Mouse (Mus musculus) large intestine, adult 2 months (tissue): ENCODE measurements around the gene Srf. TPM values are rescaled to one million over a fixed set of nuclear protein-coding genes. Genes with fewer than 3 reads are reported as not detected.

Source experiments
- DNase-seq: peaks from one replicate; pipeline ENCODE4 v3.0.0-alpha.2; 2012; ENCODE audit warnings: low read depth, low spot score
- WGBS: fragments of 180-500 bp; shearing (Covaris S2); methylation state at CpG from one replicate; pipeline ENCODE4 v1.1.7; 2018; 5-methylcytosine and 5-hydroxymethylcytosine counted together
- polyA plus RNA-seq: library from polyadenylated mRNA; depleted of rRNA; stranded (reverse); fragments of >200 nt; gene quantifications from 2 replicates; pipeline ENCODE4 v1.2.3, GENCODE M21; 2012; rRNA removed

Gene Srf
- 120 and 129 TPM in 2 replicates for polyA plus RNA-seq

DNA sequence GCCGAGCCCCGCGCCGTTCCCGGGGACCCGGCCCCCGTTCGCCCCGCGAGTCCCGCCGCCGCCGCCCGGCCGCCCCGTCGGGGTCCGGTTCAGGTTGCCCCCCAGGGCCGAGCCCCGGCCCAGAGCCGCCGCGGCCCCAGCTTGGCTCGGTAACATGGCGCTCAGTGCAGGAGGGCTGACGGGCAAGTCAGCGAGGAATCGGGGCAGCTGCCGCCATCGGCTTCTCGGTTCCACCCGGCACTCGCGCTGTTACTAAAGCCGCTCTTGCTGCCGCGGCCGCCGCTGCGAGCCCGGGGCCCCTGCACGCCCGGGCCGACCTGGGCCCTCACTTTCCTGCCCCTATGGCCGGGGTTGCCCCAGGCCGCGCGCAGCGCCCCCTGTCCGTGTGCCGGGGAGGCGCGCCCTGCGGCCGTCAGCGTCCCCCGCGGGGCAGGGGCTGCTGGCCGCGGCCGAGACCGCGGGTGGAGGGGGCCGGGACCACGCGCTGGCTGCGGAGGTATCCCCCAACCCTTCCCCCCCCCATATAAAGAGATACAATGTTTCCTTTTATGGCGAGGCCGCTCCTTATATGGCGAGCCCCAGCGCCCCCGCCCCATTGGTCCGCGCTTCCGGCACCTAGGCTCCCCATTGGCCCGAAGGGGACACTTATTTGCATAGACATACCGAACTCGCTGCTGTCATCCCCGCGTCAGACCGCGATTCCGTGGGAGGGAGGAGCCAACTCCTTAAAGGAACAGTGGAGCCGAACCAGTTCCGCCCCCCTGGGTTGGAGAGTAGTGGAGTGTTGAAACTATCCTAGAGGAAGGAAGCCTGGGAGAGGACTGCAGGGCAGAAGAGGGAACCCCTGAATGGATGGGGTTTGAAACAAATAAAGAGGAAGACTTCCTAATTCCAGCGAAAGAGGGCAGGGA, at the start of gene Srf:
Gene Srf (minus strand): TSS at position 503 of the 911 bp plus-strand sequence.
- WGBS = 1% methylated on average over 86 of the region's 87 CpGs
- peak; percentile 94 for DNase-seq

DNA sequence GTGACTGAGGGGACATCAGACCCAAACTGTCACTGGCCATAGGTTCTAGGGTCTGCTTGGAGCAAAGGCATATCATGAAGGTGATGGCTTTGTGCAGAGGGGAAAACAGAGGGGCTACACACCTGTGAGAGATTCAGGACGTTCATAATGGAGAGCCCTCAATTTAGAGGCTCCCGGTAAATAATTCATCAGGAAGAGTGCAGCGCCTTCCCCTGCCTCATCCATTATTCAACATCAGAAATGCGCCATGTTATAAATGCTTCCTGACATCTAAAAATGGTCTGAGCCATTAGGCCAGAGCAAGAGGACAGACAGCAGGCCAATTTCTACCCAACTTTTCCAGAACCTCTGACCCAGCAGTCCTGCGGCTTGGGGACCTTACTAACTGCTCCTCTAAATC, 49.2 kb upstream of the Srf start:
- 85% methylated on average over 5 of the region's 5 CpGs for WGBS
- no peak for DNase-seq

DNA sequence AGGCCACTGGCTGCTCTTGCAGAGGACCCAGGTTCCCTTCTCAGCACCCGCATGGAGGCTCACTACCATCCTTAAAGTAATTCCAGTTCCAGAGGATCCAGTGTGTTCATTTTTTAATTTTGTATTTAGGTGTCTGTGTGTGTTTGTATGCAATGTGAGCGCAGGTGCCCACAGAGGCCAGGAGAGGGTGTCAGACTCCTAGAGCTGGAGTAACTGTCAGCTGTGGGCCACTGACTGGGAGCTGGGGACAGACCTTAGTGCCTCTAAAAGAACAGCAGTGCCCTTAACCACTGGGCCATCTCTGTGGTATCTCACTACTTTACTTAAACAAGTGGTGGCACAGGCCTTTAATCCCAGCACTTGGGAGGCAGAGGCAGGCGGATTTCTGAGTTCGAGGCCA, 47.3 kb upstream of the Srf start:
- WGBS = 93% methylated on average over 4 of the region's 4 CpGs
- DNase-seq = no peak

DNA sequence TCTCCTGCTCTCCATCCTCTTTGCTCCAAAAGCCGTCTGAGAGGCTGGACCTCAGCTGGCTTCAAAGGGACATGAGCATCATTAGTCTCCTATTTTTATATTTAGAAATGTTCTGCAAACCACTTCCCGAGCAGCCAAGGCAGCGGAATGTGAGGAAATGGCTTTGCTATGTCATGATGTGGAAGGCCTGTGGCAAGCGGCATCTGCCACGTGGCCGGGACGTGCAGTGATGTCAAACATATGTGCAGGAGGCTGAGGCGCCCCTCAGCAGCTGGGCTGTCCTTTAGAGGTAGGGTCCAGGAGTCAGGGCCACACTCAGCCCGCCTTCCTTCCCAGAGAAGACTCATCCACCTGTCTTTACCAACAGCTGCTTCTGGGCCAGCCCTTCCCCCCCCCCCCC, 46.2 kb upstream of the Srf start:
- 62% methylated on average over 9 of the region's 9 CpGs for WGBS
- DNase-seq = no peak

DNA sequence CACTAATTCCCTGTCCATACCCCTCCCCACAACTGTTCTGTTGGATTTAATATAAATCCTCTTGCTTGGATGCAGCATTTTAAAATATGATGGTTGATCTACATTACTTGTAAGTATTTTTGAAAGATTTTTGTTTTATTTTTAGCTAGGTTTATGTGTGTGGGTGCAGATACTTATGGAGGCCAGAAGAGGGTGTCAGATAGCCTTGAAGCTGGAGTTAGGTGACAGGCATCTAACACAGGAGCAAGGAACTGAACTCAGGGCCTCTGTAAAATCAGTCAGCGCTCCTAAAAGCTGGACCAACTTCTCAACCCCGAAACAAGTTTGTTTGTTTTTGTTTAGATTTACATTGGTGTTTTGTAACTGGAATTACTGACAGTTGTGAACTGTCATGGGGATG, 44.6 kb upstream of the Srf start:
- DNase-seq = no peak
- 89% methylated on average over 2 of the region's 2 CpGs for WGBS

DNA sequence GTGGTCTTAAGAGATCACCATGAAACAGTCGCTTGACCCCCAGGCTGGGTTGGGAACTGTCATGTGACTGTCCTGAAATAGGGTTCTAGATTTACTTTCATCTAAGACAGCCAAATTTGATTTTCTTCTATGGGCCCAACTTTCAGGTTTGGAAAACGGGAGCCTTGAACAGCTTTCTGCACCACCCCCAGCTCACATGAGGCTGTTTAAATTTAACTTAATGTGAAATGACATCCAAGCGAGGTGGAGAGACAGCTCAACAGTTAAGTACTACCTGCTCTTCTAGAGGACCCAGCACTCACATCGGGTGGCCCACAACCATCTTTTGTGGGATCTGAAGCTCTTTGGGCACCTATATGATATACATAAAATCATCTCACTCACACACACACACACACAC, 43.0 kb upstream of the Srf start:
- 81% methylated on average over 4 of the region's 4 CpGs for WGBS
- no peak for DNase-seq

DNA sequence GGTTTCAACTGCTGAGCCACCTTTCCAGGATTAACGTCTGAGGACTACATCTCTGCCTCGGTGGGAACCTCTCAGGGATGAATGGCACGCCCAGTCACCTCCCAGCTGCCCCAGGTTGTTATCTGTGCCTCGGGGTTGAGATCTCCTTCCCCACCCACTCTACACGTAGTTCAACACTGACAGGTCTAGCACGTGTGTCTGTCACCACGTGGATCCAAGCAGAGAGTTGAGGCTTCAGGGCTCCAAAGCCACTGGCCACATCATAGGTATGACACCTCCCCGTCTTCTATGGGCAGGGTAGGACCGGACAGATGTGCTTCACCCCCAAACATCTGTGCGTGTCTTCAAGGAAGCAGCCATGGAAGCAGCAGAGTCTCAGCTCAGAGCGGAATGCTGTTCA, 42.0 kb upstream of the Srf start:
- DNase-seq = no peak
- WGBS = 69% methylated on average over 11 of the region's 11 CpGs

DNA sequence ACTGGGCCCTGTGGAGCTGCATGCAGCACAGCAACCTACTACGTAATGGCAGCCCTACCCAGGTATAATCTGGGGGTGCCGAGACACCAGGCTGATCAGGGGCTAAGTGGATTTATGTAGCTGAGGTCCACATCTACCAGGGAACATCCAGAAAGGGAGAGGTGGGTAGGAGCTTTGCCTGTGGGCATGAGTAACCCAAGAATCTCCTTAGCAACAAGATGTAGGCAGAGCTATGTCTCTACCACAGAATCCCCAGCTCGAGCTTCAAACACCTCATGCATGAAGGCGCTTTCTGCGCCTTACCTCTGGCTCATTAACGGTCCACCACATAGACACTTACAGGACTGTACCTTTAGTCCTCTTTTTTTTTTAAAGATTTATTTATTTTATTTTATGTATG, 39.4 kb upstream of the Srf start:
- DNase-seq = no peak
- 89% methylated on average over 6 of the region's 6 CpGs for WGBS

DNA sequence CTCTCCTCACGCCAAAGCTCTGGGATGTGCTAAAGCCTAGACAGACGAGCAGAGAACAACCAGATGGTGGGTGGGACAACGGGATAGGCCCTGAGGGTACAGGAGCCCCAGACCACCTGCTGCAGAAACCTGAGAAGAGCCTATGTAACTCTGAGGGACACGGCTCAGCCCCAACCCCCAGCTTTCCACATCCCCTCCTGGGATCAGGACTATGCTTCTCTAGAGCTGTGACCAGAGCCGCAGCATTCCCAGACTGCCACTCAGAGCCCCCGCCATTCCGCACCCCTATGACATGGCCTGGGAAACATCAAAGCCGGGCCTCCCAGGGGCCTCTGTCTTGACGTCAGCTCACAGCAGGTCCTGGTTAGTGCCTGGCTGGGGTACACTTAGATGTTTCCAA, 38.6 kb upstream of the Srf start:
- no peak for DNase-seq
- 78% methylated on average over 9 of the region's 9 CpGs for WGBS

DNA sequence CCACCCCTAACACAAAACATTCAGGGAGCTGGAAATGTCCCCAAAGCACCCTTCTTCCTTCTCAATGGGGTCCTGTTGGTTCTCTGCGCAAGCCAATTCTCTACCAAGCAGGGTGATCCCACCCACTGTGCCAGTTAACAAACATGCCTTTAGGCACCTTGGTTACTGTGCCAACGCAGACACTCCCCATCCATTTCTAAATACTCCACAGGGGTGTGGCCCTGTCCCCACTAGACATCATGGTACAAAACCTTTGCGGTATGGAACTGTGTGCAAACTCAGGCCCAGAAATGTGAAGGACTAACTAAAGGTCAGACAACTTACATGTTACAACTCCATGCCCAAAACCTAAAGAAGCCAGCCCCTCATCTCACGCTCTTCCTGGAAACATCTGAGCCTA, 37.1 kb upstream of the Srf start:
- DNase-seq = no peak
- WGBS = 45% methylated on average over 4 of the region's 4 CpGs

DNA sequence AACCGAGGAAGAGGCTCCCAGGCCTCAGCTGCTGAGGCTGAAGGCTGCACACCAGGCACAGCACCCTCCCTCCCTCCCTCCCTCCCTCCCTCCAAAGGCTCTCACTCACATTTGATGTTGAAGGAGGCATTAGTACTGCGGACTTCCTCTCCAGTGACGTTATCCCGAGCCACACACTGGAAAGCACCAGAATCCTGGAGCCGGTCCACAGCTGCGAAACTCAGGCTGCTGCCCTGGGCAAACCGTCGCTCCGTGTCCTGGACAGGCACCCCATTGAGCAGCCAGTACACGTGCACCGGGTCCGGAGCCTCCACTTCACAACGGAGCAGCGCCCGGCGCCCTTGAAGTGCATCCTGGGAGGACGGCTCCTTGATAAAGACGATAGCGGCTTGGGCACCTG, 35.4 kb upstream of the Srf start:
- DNase-seq = no peak
- 75% methylated on average over 19 of the region's 19 CpGs for WGBS

DNA sequence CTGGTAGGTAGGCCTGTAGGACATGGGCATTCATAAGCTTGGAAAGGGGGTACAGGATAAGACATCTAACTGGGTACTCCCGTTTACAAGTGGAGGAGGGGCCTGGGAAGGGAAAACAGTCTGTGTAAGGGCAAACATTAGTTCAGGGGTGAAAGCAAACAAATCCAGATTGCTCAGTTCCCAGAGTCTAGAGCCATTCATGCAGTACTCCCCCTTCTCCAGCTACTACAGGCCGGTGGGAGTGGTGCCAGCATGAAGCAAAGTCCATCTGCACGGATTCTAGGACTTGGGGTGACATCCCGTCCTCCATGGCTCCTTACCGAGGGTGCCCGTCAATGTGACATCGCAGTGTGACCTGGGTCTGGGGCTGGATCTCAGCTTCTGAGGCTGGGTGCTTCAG, 34.5 kb upstream of the Srf start:
- no peak for DNase-seq

DNA sequence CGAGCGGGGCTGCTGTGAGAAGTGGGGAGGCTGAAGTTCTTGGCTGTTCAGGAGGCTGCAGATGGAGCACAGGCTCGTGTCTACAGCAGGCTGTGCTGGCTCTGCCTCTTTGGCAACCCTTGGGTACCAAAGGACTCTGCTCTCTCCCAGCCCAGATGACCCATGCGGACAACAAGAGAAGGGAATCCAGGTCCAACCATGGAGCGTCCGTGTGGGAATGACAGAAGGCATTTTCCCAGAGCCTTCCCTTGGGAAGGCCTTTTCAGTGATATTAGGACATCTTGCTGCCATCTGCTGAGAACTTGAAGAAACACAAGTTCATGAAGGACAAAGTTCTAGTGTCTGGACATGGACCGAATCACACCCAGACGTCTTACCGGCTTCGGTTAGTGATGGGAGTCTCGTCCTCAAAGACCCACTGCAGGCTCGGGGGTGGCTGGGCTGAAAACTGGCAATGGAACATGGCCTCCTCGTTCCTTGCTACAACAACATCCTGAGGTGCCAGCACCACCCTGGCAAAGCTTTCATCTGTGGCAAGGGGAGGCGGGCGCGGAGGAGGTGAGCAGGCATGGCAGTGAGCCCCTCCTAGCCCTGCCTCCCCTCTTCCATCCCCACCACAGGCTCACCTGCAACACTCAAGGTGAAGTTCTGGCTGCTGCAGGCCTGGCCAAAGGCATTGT, 33.8 kb upstream of the Srf start:
- no peak for DNase-seq
- 84% methylated on average over 16 of the region's 16 CpGs for WGBS

More for the DNA sequence above, 34.5 kb upstream of the Srf start:
- WGBS = 41% methylated on average over 7 of the region's 7 CpGs

DNA sequence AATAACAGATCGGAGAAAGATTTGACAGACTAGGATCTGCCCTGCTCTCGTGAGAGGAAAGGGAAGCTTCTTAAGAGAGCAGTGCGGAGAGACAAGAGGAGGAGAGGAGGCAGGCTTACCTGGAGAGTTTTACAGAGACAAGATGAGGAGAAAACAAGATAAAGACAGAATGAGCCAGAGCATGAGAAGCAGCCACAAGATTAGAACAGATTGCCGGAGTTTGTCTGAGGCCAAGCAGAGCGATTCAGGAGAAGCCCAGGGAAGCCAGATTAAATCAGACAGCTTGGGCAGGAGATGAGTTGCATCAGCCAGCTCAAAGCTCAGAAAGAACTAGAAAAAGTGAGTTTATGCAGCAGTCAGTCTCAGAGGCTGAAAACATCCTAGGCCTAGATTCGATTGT, 32.9 kb upstream of the Srf start:
- no peak for DNase-seq
- WGBS = 96% methylated on average over 6 of the region's 6 CpGs

DNA sequence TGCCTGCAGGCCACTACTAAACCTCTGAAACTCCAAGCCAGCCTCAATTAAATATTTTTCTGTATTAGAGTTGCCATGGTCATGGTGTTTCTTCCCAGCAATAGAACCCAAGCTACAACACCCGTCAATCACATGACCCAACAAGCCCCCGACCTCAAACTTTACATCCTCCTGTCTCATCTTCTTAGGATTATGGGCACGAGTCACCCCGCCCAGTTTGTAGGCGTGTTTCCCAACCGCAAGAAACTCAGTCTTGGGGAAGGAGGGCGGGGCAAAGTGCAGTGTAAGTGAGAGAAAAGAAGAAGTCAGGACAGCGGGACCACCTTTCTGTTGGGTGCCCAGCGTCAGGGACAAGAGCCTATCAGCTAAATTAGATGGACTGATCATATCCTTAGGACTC, 32.2 kb upstream of the Srf start:
- WGBS = 50% methylated on average over 9 of the region's 9 CpGs
- no peak for DNase-seq

DNA sequence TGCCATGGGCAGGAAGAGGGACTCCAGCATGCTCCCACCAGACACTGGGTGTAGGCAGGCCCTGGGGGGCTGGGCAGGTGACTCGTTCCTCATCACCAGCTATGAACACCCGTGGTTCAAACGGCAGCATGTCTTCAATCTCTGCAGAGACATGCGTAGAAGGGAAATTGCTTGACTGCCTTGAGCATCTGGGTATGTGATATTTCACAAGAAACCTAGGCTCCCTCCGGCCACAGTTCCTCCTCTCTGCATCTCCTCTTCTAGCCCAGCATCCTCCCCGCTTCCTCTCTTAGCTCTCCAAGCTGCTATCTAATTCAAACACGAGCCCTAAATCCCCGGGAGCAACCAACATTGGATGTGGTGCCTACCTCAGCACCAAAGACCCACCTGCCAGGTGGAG, 30.4 kb upstream of the Srf start:
- no peak for DNase-seq
- WGBS = 87% methylated on average over 8 of the region's 8 CpGs

DNA sequence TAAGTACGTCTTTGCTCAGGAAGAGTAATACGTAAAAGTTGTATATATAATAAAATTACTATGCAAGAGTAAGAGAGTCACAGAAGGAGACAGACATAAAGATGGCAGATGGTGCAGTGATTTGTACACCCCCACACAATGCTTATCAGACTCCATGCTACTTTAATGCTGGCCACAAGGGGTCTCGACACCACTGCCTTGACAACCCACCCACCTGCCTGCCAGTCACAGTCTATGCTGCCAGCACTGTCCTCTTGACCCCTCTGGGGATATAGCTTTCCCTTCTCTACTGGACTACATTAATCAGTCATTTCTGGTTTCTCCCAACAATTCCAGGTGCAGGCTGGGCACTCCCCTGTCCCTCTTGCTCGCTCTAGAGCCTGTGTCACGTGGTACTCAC, 22.7 kb upstream of the Srf start:
- 72% methylated on average over 5 of the region's 5 CpGs for WGBS
- no peak for DNase-seq

DNA sequence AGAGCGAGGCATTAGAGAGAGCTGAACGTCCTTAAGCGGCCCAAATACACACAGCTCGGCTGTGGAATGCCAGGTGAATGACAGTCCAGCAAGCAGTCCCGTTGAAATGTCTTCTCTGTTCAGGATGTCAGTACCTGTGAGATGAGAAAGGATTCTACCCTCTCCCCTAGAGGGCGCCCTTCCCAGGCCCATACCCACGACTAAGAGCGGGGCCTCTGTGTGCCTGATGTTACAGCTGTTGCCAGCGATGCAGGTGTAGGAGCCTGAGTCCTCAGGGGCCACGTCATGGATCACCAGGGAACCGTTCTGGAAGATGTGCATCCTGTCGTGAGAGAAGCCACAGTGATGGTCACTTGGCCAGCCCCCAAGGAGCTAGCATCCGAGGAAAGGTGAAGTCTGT, 20.1 kb upstream of the Srf start:
- DNase-seq = no peak
- WGBS = 68% methylated on average over 13 of the region's 13 CpGs

DNA sequence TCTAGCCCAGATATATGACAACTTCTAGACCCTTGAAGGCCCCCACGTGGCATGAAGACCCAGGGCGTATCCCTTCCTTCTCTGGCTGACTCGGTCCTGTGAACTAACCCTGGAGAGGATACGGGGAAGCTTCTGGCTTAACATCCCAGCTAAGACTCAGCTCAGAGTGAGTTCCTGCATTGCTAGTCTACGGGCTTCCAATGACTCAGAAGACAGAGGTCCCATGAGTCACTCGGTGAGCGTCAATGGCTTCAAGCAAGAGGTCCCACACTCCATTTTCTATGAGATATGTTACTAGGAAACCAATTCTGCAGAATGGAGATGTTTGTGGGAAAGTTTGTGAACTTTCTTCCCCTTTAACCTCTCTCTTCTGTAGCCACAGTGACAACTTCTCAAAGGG, 18.6 kb upstream of the Srf start:
- 89% methylated on average over 7 of the region's 7 CpGs for WGBS
- DNase-seq = no peak

DNA sequence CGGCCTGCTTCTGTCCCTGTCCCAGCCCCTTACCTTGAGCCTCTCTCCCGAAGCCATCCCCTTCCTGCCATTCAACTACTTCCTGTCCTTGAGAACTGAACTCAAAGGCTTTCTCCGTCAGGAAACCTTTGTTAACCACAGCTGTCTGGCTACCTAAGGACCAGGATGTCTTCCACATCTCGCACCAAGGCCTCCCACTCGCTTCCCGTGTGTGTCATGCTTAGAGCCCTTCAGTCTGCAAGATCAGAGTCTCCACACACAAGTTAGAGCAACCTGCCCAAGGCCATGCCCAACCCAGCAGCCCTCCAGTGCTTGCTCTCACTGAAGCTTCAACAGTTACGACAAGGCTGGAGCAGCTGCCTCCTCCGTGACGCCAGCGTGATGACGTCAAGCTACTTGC, 15.0 kb upstream of the Srf start:
- WGBS = 88% methylated on average over 11 of the region's 11 CpGs

DNA sequence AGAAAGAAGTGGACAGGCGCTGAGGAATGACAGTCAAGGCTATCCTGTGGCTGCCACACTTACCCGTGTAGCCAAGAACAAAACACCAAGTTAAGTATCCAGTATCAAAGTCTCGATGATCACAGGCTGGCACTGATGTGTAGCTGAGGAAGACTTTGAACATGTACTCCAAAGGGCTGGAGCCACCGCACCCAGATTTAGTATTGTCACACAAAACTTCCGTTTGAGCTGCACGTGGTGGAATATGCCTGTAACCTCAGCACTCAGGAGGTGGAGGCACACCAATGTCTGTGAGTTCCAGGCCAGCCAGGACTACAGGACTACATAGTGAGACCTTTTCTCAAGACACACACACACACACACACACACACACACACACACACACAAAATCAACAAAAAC, 3.2 kb upstream of the Srf start:
- DNase-seq = no peak
- 42% methylated on average over 6 of the region's 6 CpGs for WGBS

More for the DNA sequence above, 15.0 kb upstream of the Srf start:
- DNase-seq = no peak
